Comparison of ENCODE assay signal across 12 mouse cellular contexts in genomic region chr7:27153205-27153764, GRCm38 (mm10). TPM values are rescaled to one million over a fixed set of nuclear protein-coding genes. Genes with fewer than 3 reads are reported as not detected.
DNase-seq lines count a peak whose midpoint lies in the region; ATAC-seq lines count a peak whose summit lies in the region.
"Had no signal": no experiment of that assay in that cellular context is flagged by ENCODE, and none has a peak within 500 bp of the region (broad histone marks: within the 10 kb centered on the region; RNA-seq: fewer than 3 reads in every experiment).

TSS of gene Cyp2t4 (plus strand) at chr7:27153714.

- DNase-seq in hindbrain, embryonic 10.5 days (ENCODE audit: low spot score), result no peak
- DNase-seq in lung, postnatal 25 days (ENCODE audit: low spot score), result peak; percentile 77
- no peak for DNase-seq in adrenal gland, postnatal 10 days
- no peak for DNase-seq in c-Kit-positive CD71-positive TER-119-positive erythroid progenitor cells, embryonic 14.5 days (ENCODE audit: low spot score)
- DNase-seq: thymus, postnatal 25 days had no signal

- H3K4me3 ChIP-seq in hindbrain, embryonic 15.5 days, result no peak within 1 kb of the TSS
- H3K4me3 ChIP-seq in hindbrain, embryonic 10.5 days, result no peak within 1 kb of the TSS
- H3K4me3 ChIP-seq in kidney, embryonic 15.5 days (replicated peaks), result no peak within 1 kb of the TSS
- no peak within 1 kb of the TSS for H3K4me3 ChIP-seq in neural tube, embryonic 15.5 days (replicated peaks)
- H3K4me3 ChIP-seq: midbrain, embryonic 13.5 days had no signal

- 77% methylated on average over 10 of the region's 10 CpGs for WGBS in hindbrain, embryonic 15.5 days
- 79% methylated on average over 10 of the region's 10 CpGs for WGBS in hindbrain, embryonic 10.5 days
- 61% methylated on average over 10 of the region's 10 CpGs for WGBS in kidney, embryonic 15.5 days
- 83% methylated on average over 10 of the region's 10 CpGs for WGBS in neural tube, embryonic 15.5 days

- H3K36me3 ChIP-seq in hindbrain, embryonic 15.5 days, result peaks cover 12% of the 10 kb centered on the region
- peaks cover 15% of the 10 kb centered on the region for H3K36me3 ChIP-seq in hindbrain, embryonic 10.5 days
- peaks cover 12% of the 10 kb centered on the region for H3K36me3 ChIP-seq in kidney, embryonic 15.5 days
- H3K36me3 ChIP-seq in neural tube, embryonic 15.5 days, result peaks cover 11% of the 10 kb centered on the region

- no peaks in the 10 kb centered on the region for H3K27me3 ChIP-seq in hindbrain, embryonic 15.5 days
- H3K27me3 ChIP-seq in hindbrain, embryonic 10.5 days (ENCODE audit: insufficient read depth, poor library complexity, severe bottlenecking), result no peaks in the 10 kb centered on the region
- no peaks in the 10 kb centered on the region for H3K27me3 ChIP-seq in kidney, embryonic 15.5 days
- H3K27me3 ChIP-seq in neural tube, embryonic 15.5 days (replicated peaks), result no peaks in the 10 kb centered on the region
- H3K27me3 ChIP-seq: midbrain, embryonic 13.5 days had no signal

- no peaks in the 10 kb centered on the region for H3K9me3 ChIP-seq in hindbrain, embryonic 15.5 days
- H3K9me3 ChIP-seq in hindbrain, embryonic 10.5 days, result no peaks in the 10 kb centered on the region
- no peaks in the 10 kb centered on the region for H3K9me3 ChIP-seq in kidney, embryonic 15.5 days (replicated peaks)
- H3K9me3 ChIP-seq in neural tube, embryonic 15.5 days (replicated peaks), result no peaks in the 10 kb centered on the region
- H3K9me3 ChIP-seq: midbrain, embryonic 13.5 days had no signal

- no peaks in the 10 kb centered on the region for H3K4me1 ChIP-seq in hindbrain, embryonic 15.5 days (replicated peaks)
- no peaks in the 10 kb centered on the region for H3K4me1 ChIP-seq in hindbrain, embryonic 10.5 days (replicated peaks)
- peaks cover 5% of the 10 kb centered on the region for H3K4me1 ChIP-seq in kidney, embryonic 15.5 days
- H3K4me1 ChIP-seq in neural tube, embryonic 15.5 days, result no peaks in the 10 kb centered on the region
- H3K4me1 ChIP-seq: midbrain, embryonic 13.5 days had no signal

- no peak within 1 kb of the TSS for H3K27ac ChIP-seq in hindbrain, embryonic 15.5 days (replicated peaks)
- H3K27ac ChIP-seq in hindbrain, embryonic 10.5 days, result no peak within 1 kb of the TSS
- peak within 1 kb of the TSS; percentile 37; the same call in 1 of the 2 replicates for H3K27ac ChIP-seq in kidney, embryonic 15.5 days
- H3K27ac ChIP-seq in neural tube, embryonic 15.5 days (replicated peaks), result no peak within 1 kb of the TSS
- H3K27ac ChIP-seq: midbrain, embryonic 13.5 days had no signal

- no peak within 1 kb of the TSS for H3K9ac ChIP-seq in hindbrain, embryonic 15.5 days
- H3K9ac ChIP-seq in kidney, embryonic 15.5 days, result no peak within 1 kb of the TSS
- H3K9ac ChIP-seq in neural tube, embryonic 15.5 days (replicated peaks), result no peak within 1 kb of the TSS
- H3K9ac ChIP-seq: midbrain, embryonic 13.5 days had no signal

- no peak within 1 kb of the TSS for H3K4me2 ChIP-seq in hindbrain, embryonic 15.5 days
- H3K4me2 ChIP-seq in kidney, embryonic 15.5 days, result no peak within 1 kb of the TSS
- H3K4me2 ChIP-seq in neural tube, embryonic 15.5 days, result no peak within 1 kb of the TSS
- H3K4me2 ChIP-seq: midbrain, embryonic 13.5 days had no signal

- ATAC-seq in hindbrain, embryonic 15.5 days (ENCODE audit: low FRiP score, low read depth), result peak; percentile 44; the same call in 1 of the 2 replicates
- ATAC-seq in erythroid progenitor cell, adult 5-6 weeks (replicated peaks; ENCODE audit: low FRiP score, poor library complexity, severe bottlenecking), result peak; percentile 43; the same call in 1 of the 2 replicates
- peak; percentile 34; the same call in 1 of the 2 replicates for ATAC-seq in kidney, embryonic 15.5 days (replicated peaks; ENCODE audit: low FRiP score)
- no peak for ATAC-seq in neural tube, embryonic 15.5 days (ENCODE audit: low FRiP score)
- ATAC-seq: midbrain, embryonic 13.5 days had no signal

RNA-seq across cellular contexts. Expression of gene Cyp2t4, which starts in this region (rescaled TPM):
- 0.14 and 0.29 TPM in 2 replicates for polyA plus RNA-seq in hindbrain, embryonic 15.5 days (2015; fragmentation: Nextera tagmentation; extraction: Ambion mirVana)
- 0.10 TPM in 1 of 2 replicates, not detected in the other for polyA plus RNA-seq in hindbrain, embryonic 10.5 days (2016; fragmentation: Nextera tagmentation; extraction: Ambion mirVana)
- not detected in 2 replicates for total RNA-seq in erythroid progenitor cell, adult 5-6 weeks (2015; ENCODE audit: low replicate concordance)
- not detected in 2 replicates for total RNA-seq in erythroid progenitor cell, adult 5-6 weeks (2017; ENCODE audit: low replicate concordance)
- polyA plus RNA-seq in kidney, embryonic 15.5 days (2015; fragmentation: Nextera tagmentation; extraction: Ambion mirVana), result 0.10 TPM in 1 of 2 replicates, not detected in the other
- not detected for total RNA-seq in adrenal gland, postnatal 10 days (2021)
- polyA plus RNA-seq in neural tube, embryonic 15.5 days (2015; fragmentation: Nextera tagmentation; extraction: Ambion mirVana), result 0.10 and 0.36 TPM in 2 replicates
- total RNA-seq: hematopoietic stem cell, adult 5-6 weeks; left cerebral cortex, adult 8-10 months had no signal

Comparison
In these comparisons a context has a peak if more than half of its experiments do, and no peak if none do; other contexts are left out.
1. Peak in ATAC-seq in hindbrain, embryonic 15.5 days; RNA of the gene not detected or under 1 TPM.
2. Peak in ATAC-seq in erythroid progenitor cell, adult 5-6 weeks; RNA of the gene not detected or under 1 TPM.
3. Peak in ATAC-seq and H3K27ac ChIP-seq in kidney, embryonic 15.5 days; RNA of the gene not detected or under 1 TPM.